Mouse (Mus musculus) liver, embryonic 14.5 days (tissue): Measurements from ENCODE around the gene Tatdn3.

ENCODE experiments used
- CTCF ChIP-seq: IDR thresholded peaks from 2 replicates; pipeline ENCODE4 v1.5.1; 2016; ENCODE audit warnings: antibody characterized with exemption, low read depth, control low read depth
- EP300 ChIP-seq: IDR thresholded peaks from 2 replicates; pipeline ENCODE4 v1.6.1; 2016; ENCODE audit warnings: antibody characterized with exemption, low read depth

DNA sequence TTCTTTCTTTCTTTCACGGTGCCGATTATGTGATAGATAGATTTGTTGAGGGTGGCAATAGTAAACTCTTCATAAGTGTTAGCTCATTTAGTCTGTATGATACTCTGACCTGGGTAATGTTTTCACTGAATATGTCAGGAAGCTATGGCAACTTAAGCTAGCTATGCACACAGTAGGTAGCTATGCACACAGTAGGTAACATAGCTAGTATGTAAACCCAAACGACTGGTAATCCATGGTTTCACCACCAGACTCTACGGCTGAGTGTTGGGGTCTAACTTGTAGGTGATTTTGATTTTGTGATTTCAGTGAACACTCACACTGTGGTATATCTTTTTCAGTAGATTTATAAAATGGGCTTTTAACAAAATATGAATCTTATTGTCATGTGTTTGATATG lies 24.7 kb downstream of the Tatdn3 start:
- TF ChIP-seq EP300: no peak
- TF ChIP-seq CTCF: no peak
